Mouse (Mus musculus): ENCODE results near the gene Sfxn5.

The Sfxn5 gene

DNA sequence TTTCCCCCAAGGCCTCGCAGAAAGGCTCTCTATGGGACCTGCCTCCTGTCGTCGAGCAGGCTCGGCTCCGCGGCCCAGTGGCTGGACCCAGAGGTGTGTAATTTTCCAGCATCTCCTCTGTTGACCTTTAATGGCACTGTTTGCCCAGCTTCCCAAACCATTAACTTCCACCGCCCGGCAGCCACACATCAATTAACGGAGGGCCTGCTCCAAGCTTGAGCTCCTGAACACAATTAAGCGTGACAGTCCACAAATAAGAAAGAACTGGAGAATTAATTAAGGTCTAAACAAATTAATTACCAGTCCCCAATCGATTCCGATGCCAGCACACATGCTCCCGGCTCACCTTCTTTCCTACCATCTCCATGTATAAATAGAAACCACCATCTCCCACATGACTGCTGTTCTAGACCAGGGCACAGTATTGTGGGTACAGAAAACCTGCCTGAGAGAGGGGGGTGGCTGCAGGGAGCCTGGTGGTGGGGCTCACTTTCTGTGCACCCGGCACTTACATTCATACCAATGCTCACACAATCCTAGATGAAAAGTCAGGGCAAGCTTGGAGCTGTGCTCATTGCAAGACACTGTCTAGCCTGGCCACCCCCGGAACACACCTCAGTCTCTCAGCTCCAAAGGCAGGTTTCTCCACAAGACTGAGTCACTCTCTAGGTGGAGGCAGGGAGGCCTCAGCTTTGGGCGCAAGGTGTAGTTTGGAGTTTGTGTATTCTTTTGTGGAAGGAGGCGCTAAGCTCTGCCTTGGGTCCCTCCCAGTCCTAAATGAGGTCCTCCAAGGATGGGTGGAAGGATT is 80.8 kb downstream of the Sfxn5 start:
- no peak for TF ChIP-seq GATA4 (IDR thresholded peaks at IDR 0.05; ENCODE audit: insufficient replicate concordance, low read length)

DNA sequence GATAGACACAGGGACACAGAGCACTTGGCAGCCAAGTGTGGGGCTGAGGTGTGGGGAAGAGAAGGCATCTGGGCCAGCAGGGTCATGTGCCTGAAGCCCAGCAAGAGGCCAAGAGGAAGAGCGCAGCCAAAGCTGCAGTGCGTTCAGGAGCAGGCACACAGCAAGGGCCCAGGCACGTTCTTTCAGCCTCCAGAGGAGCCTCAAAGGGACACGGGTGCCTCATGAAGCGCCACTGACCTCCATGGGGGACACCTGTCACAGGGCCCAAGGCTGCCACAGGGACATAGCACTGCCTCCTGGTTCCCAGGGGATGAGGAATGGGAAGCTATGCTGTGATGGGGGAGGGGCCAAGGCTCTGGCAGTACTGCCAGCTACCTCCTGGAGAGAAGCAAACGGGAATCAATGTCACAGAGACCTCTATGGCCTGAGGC is 82.4 kb downstream of the Sfxn5 start:
- TF ChIP-seq GATA4 (IDR thresholded peaks at IDR 0.05; ENCODE audit: insufficient replicate concordance, low read length): no peak

GRCm38 (mm10) chr6:85249821-85250220 is 83.4 kb downstream of the Sfxn5 start:
- TF ChIP-seq GATA4 (IDR thresholded peaks at IDR 0.05; ENCODE audit: insufficient replicate concordance, low read length): no peak

GRCm38 (mm10) chr6:85239044-85239489 is 94.2 kb downstream of the Sfxn5 start:
- no peak for TF ChIP-seq GATA4 (IDR thresholded peaks at IDR 0.05; ENCODE audit: insufficient replicate concordance, low read length)

DNA sequence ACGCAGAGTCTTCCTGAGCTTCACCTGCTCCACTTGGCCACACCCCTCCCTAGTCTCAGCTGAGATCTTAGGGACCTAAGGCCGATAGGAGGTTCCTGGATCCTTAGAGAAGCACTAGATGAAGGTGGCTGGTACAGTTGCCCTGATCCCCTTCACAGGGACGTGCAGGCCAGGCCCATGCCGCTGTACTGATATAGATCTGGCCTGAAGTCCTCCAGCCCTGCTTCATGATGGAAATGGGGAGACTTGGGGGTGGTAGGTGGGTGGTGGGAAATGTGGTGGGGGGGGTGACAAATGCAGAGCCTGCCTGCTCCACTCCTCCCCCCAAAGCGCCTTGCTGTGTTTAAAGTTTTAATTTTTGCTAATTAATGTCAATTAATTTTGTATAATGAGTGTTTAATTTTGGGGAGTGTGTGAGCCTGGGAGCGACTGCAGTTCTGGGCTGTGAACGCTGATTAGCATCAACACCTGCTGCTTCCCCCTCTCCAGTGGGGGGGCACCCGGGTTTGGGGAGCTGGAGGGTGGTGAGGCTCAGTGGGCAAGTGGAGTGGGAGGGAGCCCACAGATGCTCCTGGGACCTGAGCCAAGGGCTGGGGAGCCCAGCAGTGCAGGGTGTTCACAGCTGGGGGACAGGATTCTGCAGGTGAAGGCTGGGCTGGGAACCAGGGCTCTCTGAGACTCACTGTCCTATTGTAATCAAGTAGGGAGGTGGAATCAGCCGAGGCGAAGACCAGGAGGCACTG is 95.5 kb downstream of the Sfxn5 start:
- TF ChIP-seq GATA4 (IDR thresholded peaks at IDR 0.05; ENCODE audit: insufficient replicate concordance, low read length): no peak

- no peak for TF ChIP-seq GATA4 (IDR thresholded peaks at IDR 0.05; ENCODE audit: insufficient replicate concordance, low read length)
Measured at GRCm38 (mm10) chr6:85237001-85237400, 96.2 kb downstream of the Sfxn5 start.

- TF ChIP-seq GATA4 (IDR thresholded peaks at IDR 0.05; ENCODE audit: insufficient replicate concordance, low read length): no peak
Measured at GRCm38 (mm10) chr6:85234796-85235195, 98.4 kb downstream of the Sfxn5 start.

- no peak for TF ChIP-seq GATA4 (IDR thresholded peaks at IDR 0.05; ENCODE audit: insufficient replicate concordance, low read length)
Measured at GRCm38 (mm10) chr6:85232836-85233623, 100.2 kb downstream of the Sfxn5 start.

GRCm38 (mm10) chr6:85232045-85232444 is 101.2 kb downstream of the Sfxn5 start:
- TF ChIP-seq GATA4 (IDR thresholded peaks at IDR 0.05; ENCODE audit: insufficient replicate concordance, low read length): no peak

DNA sequence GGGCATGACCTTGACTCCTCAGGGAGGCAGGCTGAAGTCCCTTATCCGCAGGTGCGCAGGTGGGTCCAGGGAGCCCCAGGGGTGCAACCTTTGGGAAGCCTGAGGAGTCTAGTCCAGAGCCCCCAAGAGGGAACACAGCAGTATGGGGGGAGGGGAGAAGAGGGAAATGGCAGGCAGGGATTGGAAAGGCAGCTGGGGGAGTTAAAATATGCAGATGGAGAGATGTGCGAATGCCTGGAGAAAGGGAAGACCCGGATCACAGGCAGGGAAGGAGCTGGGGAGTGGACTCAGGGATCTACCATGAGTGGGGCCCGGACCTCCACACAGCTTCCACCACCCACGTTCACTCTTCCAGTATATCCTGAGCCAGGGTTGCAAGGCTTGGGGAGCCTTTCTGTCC is 101.8 kb downstream of the Sfxn5 start:
- no peak for TF ChIP-seq GATA4 (IDR thresholded peaks at IDR 0.05; ENCODE audit: insufficient replicate concordance, low read length)

GRCm38 (mm10) chr6:85230762-85231161 is 102.5 kb downstream of the Sfxn5 start:
- no peak for TF ChIP-seq GATA4 (IDR thresholded peaks at IDR 0.05; ENCODE audit: insufficient replicate concordance, low read length)

- no peak for TF ChIP-seq GATA4 (IDR thresholded peaks at IDR 0.05; ENCODE audit: insufficient replicate concordance, low read length)
Measured at GRCm38 (mm10) chr6:85227520-85227919, 105.7 kb downstream of the Sfxn5 start.

DNA sequence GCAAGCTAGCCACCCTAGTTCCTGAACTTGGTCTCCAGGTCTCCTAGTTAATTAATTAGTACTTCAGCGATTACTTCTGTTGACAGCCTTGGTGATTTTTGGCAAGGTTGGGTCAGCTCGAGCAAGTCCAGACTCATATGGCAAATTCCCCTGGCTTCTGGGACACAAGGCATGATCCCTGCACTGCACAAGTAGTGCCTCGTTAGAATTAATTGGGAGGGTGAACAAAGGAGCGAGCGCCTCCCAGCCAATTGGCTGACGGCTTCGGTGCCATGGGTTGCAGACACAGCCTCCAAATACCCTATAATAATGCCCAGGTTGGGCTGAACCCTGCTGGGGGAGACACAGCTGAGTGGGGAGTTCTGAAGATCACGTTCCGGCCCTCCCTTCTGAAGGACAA is 106.7 kb downstream of the Sfxn5 start:
- TF ChIP-seq GATA4 (IDR thresholded peaks at IDR 0.05; ENCODE audit: insufficient replicate concordance, low read length): no peak

- no peak for TF ChIP-seq GATA4 (IDR thresholded peaks at IDR 0.05; ENCODE audit: insufficient replicate concordance, low read length)
Measured at GRCm38 (mm10) chr6:85224442-85224891, 108.8 kb downstream of the Sfxn5 start.

DNA sequence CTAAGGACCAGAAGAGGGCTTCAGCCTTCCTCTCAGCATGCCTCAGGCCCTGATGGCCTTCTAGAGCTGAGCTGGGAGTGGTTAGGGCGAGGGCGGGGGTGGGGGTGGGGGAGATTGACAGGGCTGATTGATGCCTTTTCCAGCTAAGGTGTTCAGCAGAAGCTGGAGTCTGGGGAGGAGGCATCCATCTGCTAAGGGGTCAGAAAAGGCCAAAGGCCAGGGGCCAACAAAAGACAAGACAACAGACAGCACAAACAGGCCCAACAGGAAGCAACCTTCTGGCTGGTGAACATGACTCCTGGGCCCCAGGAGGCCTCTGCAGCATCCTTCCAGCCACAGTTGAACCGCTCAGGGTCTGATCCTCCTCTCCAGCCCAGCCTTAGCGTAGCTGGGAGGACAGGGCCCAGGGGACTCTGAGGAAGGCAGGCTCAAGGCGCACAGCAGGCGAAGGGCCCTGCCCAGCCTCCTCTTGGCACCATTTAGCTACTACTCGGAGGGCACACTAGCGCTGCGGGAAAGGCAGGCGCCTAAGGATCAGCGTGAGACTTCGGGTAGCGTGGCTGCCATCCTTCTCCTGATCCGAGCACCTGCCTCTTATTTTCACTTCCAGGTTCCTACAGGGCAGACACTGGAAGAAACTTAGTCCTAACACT is 109.6 kb downstream of the Sfxn5 start:
- TF ChIP-seq GATA4 (IDR thresholded peaks at IDR 0.05; ENCODE audit: insufficient replicate concordance, low read length): no peak

Data from liver, adult (tissue).